Mouse (Mus musculus): ENCODE results near the gene Dcun1d4. TPM values are rescaled to one million over a fixed set of nuclear protein-coding genes. Genes with fewer than 3 reads are reported as not detected.

Dcun1d4 gene
- total and polyA plus RNA-seq, 2 experiments from 2014 or later: 25.1 to 40.8 TPM

DNA sequence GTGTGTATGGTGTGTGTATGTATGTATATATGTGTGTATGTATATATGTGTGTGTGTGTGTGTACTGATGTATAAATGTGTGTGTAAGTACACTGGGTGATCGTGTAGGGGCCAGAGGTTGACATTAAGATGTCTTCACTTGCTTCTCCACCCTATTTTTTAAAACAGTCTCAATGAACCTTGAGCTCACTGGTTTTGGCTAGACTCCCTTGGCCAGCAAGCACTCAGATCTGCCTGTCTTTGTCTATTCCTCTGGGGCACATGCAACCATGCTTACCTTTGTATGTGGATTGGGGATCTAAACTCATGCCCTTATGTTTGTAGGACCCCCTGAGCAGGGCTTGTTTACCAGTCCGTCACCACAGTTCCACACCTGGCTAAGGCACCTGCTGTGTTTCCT, 33.4 kb downstream of the Dcun1d4 start:
- Histone ChIP-seq H3K9me3 (ENCODE audit: low read length) (no peaks in the 10 kb centered on the region), H3K4me1 (ENCODE audit: insufficient read depth, low read length) (no peaks in the 10 kb centered on the region), H3K27me3 (ENCODE audit: insufficient read depth, low read length) (no peaks in the 10 kb centered on the region), H3K9ac (replicated peaks; ENCODE audit: low read length) (no peak overlapping the region), H3K4me3 (ENCODE audit: low read length) (no peak overlapping the region), H3K27ac (no peak overlapping the region), H3K36me3 (ENCODE audit: insufficient read depth, low read length) (peaks cover 15% of the 10 kb centered on the region), H3K4me2 (ENCODE audit: low read depth, low read length) (no peak overlapping the region)
- TF ChIP-seq CTCF (IDR thresholded peaks at IDR 0.05; ENCODE audit: low read depth): no peak
- 95% methylated on average over 2 of the region's 2 CpGs for WGBS
- ATAC-seq: no peak
- no peak for DNase-seq (ENCODE audit: low spot score)

DNA sequence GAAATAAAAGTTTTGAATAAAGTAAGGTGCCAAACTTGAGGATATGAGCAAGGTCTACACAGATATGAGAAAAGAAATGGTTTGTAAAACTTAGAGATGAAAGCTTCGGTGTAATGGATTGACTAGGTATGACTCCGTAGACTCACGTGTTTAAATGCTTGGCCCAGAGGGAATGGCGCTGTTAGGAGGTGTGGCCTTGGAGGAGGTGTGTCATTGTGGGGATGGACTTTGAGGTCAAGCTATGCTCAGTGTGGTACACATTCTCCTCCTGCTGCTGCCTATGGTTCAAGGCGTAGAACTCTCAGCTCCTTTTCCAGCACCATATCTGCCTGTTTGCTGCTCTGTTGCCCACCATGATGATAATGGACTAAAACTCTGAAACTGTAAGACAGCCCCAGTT, 36.5 kb downstream of the Dcun1d4 start:
- 0 out of 2 replicates have a peak, but pooled peaks cover 2% of the 10 kb centered on the region for H3K36me3 ChIP-seq (ENCODE audit: insufficient read depth, low read length)
- no peak for DNase-seq (ENCODE audit: low spot score)
- 92% methylated on average over 5 of the region's 5 CpGs for WGBS
- no peak for ATAC-seq
- H3K27ac ChIP-seq: no peak overlapping the region
- H3K9ac ChIP-seq (replicated peaks; ENCODE audit: low read length): no peak overlapping the region
- no peak overlapping the region for H3K4me3 ChIP-seq (ENCODE audit: low read length)
- TF ChIP-seq CTCF (IDR thresholded peaks at IDR 0.05; ENCODE audit: low read depth): no peak
- no peak overlapping the region for H3K4me2 ChIP-seq (ENCODE audit: low read depth, low read length)
- no peaks in the 10 kb centered on the region for H3K9me3 ChIP-seq (ENCODE audit: low read length)
- no peaks in the 10 kb centered on the region for H3K4me1 ChIP-seq (ENCODE audit: insufficient read depth, low read length)
- H3K27me3 ChIP-seq (ENCODE audit: insufficient read depth, low read length): no peaks in the 10 kb centered on the region

DNA sequence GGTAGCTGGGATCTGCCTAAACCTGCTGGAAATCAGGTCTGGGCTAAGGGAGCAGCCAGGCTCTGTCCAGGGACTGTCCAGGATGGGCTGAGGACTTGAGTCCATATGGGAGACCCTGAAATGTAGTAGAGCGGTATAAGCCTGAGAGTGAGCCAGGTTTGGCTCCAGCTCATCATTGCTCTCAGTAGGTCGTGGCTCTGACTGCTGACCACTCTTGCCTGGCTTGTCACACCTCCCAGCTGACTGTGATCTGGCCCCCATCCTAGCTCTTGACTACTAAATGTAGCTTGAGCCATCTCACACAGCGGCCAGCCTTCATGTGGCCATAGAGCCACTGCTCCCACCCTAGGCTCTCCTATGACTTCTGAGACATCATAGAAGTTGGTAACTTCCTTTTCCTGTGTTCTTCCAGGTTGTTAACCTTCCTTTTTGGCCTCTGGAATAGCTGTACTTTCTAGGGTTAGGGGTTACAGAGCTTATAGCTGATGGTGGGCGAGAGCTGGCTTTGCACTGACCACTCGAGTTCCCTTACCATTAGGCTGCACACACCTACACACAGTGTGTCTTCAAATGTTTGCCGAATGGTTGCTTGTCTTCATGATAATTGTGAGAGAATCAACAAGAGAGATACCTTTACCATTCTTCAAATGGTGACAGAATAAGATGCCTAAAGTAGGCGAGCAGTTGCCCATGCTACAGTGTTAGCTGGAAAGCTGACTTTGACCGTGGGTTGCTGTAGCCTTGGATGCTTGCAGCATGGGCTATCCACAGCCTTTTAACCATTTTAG, 37.8 kb downstream of the Dcun1d4 start:
- no peak for TF ChIP-seq CTCF (IDR thresholded peaks at IDR 0.05; ENCODE audit: low read depth)
- no peaks in the 10 kb centered on the region for H3K27me3 ChIP-seq (ENCODE audit: insufficient read depth, low read length)
- H3K9ac ChIP-seq (replicated peaks; ENCODE audit: low read length): no peak overlapping the region
- 90% methylated on average over 8 of the region's 8 CpGs for WGBS
- H3K4me1 ChIP-seq (ENCODE audit: insufficient read depth, low read length): no peaks in the 10 kb centered on the region
- DNase-seq (ENCODE audit: low spot score) (no peak), ATAC-seq (no peak)
- H3K9me3 ChIP-seq (ENCODE audit: low read length): no peaks in the 10 kb centered on the region
- H3K27ac ChIP-seq: no peak overlapping the region
- H3K4me3 ChIP-seq (ENCODE audit: low read length): no peak overlapping the region
- no peak overlapping the region for H3K4me2 ChIP-seq (ENCODE audit: low read depth, low read length)
- no peaks in the 10 kb centered on the region for H3K36me3 ChIP-seq (ENCODE audit: insufficient read depth, low read length)

DNA sequence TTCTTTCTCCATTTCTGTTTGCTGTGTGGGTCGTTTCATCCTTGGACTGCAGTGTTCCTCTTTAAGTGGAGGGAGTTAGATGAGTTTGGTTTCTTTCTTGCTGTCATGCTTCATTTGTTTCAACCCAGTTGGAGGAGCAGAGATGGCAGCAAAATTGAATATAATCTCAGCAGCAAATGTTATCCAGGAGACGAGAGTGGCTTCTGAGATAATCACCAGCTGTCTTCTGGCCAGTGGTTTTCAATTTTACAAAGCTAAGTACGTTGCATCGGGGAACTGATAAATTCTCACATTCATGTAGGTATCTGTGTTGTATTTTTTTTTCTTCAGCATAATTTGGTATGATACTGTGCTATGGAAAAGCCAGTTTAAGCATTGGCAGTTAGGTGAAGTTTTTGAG, 40.0 kb downstream of the Dcun1d4 start:
- Histone ChIP-seq H3K27me3 (ENCODE audit: insufficient read depth, low read length) (no peaks in the 10 kb centered on the region), H3K4me2 (ENCODE audit: low read depth, low read length) (no peak overlapping the region), H3K27ac (no peak overlapping the region), H3K4me3 (ENCODE audit: low read length) (no peak overlapping the region), H3K36me3 (ENCODE audit: insufficient read depth, low read length) (peaks cover 6% of the 10 kb centered on the region; the same call in 1 of the 2 replicates), H3K9ac (replicated peaks; ENCODE audit: low read length) (no peak overlapping the region), H3K4me1 (ENCODE audit: insufficient read depth, low read length) (no peaks in the 10 kb centered on the region), H3K9me3 (ENCODE audit: low read length) (no peaks in the 10 kb centered on the region)
- DNase-seq (ENCODE audit: low spot score) (no peak), ATAC-seq (no peak)
- TF ChIP-seq CTCF (IDR thresholded peaks at IDR 0.05; ENCODE audit: low read depth): no peak
- WGBS: 65% methylated on average over 4 of the region's 4 CpGs

DNA sequence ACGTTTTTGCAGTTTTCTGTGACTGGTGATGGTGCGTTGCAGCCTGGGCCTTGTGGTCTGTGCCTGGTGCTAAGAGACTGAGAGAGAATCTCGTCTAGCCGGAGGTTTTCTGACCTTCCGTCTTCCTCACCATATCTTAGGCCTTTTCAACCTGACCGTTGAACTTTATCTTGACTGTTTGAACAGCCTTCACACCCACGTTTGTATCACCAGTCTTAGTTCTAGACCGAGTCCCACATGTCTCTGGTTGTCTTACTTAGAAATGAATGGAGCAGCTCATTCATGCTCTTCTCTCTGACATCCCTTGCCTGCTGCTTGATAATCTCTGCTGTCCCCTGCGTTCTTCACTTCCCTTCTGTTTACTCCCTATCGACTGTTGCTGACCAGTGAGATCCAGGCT, 42.4 kb downstream of the Dcun1d4 start:
- H3K9me3 ChIP-seq (ENCODE audit: low read length): no peaks in the 10 kb centered on the region; the same call in 1 of the 2 replicates
- 86% methylated on average over 10 of the region's 10 CpGs for WGBS
- H3K4me2 ChIP-seq (ENCODE audit: low read depth, low read length): no peak overlapping the region
- no peak for TF ChIP-seq CTCF (IDR thresholded peaks at IDR 0.05; ENCODE audit: low read depth)
- no peak overlapping the region for H3K4me3 ChIP-seq (ENCODE audit: low read length)
- no peak overlapping the region for H3K27ac ChIP-seq
- ATAC-seq (no peak), DNase-seq (ENCODE audit: low spot score) (no peak)
- no peaks in the 10 kb centered on the region for H3K4me1 ChIP-seq (ENCODE audit: insufficient read depth, low read length)
- H3K9ac ChIP-seq (replicated peaks; ENCODE audit: low read length): no peak overlapping the region
- peaks cover 12% of the 10 kb centered on the region; the same call in 1 of the 2 replicates for H3K36me3 ChIP-seq (ENCODE audit: insufficient read depth, low read length)
- H3K27me3 ChIP-seq (ENCODE audit: insufficient read depth, low read length): no peaks in the 10 kb centered on the region

DNA sequence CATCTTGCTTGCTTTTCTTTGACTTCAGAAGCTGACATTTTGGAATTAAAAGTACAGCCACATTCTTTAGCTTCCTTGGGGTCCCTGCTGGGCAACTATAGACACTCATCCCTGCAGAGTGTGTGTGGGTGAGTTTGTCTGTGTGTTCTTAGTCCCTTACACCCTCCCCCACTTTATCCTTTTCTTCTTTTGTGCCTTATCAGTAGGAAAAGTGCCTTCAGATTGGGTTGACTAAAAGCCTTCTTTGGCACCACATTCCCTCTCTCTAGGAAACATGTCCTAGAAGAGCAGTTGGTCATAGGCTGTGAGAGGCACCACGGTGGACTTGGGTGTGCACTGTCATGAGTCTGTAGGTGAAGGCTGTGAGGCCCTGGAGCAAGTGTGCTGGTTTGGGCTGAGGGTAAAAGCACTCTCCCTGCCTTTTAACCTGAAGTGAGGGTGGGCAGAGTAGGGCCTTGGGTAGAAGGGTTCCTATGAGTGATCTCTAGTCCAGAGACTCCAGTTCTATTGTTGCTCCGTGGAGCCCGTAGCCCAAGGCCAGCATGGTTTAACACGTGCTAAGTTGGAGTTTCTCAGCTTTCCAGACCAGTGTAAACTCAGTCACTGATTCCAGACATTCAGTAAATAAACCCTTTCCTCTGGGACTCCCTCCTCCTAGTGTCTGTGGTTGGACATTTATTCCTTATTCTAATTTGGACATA, 43.6 kb downstream of the Dcun1d4 start:
- no peaks in the 10 kb centered on the region for H3K27me3 ChIP-seq (ENCODE audit: insufficient read depth, low read length)
- DNase-seq (ENCODE audit: low spot score) (no peak), ATAC-seq (no peak)
- H3K27ac ChIP-seq: no peak overlapping the region
- 74% methylated on average over 4 of the region's 4 CpGs for WGBS
- no peaks in the 10 kb centered on the region for H3K4me1 ChIP-seq (ENCODE audit: insufficient read depth, low read length)
- no peak overlapping the region for H3K9ac ChIP-seq (replicated peaks; ENCODE audit: low read length)
- no peaks in the 10 kb centered on the region; the same call in 1 of the 2 replicates for H3K9me3 ChIP-seq (ENCODE audit: low read length)
- no peak overlapping the region for H3K4me3 ChIP-seq (ENCODE audit: low read length)
- H3K4me2 ChIP-seq (ENCODE audit: low read depth, low read length): no peak overlapping the region
- H3K36me3 ChIP-seq (ENCODE audit: insufficient read depth, low read length): peaks cover 12% of the 10 kb centered on the region; the same call in 1 of the 2 replicates
- no peak for TF ChIP-seq CTCF (IDR thresholded peaks at IDR 0.05; ENCODE audit: low read depth)
